Mouse (Mus musculus) right cerebral cortex, postnatal 4 days (tissue): ENCODE results near the gene Tmed3.

Experiments
- DNase-seq: peaks from one replicate; pipeline ENCODE4 v3.0.0-alpha.2; 2022

Tmed3 gene

GRCm38 (mm10) chr9:89704265-89705196 is at the start of gene Tmed3:
TSS of gene Tmed3 (minus strand) at chr9:89705068.
- peak; percentile 89 for DNase-seq

- DNase-seq: no peak
Observed at GRCm38 (mm10) chr9:89740041-89740440, 35.2 kb upstream of the Tmed3 start.

GRCm38 (mm10) chr9:89738295-89738694 is 33.4 kb upstream of the Tmed3 start, which contains the start of gene Ankrd34c:
TSS of gene Ankrd34c (minus strand) at chr9:89738475.
- peak; percentile 15 for DNase-seq

GRCm38 (mm10) chr9:89737888-89738287 is 33.0 kb upstream of the Tmed3 start:
- DNase-seq: no peak

- DNase-seq: peak; percentile 14
Observed at GRCm38 (mm10) chr9:89736932-89737705, 32.3 kb upstream of the Tmed3 start.

GRCm38 (mm10) chr9:89706906-89707305 is 2.0 kb upstream of the Tmed3 start:
- DNase-seq: no peak

- no peak for DNase-seq
Observed at GRCm38 (mm10) chr9:89705197-89705533, 297 bp upstream of the Tmed3 start.

GRCm38 (mm10) chr9:89700910-89701457 is 3.9 kb downstream of the Tmed3 start:
- no peak for DNase-seq

GRCm38 (mm10) chr9:89695143-89695542 is 9.7 kb downstream of the Tmed3 start:
- DNase-seq: no peak

- no peak for DNase-seq
Observed at GRCm38 (mm10) chr9:89693670-89694069, 11.2 kb downstream of the Tmed3 start.

- DNase-seq: no peak
Observed at GRCm38 (mm10) chr9:89689179-89689578, 15.7 kb downstream of the Tmed3 start.

- DNase-seq: no peak
Observed at GRCm38 (mm10) chr9:89687503-89688226, 17.2 kb downstream of the Tmed3 start.

GRCm38 (mm10) chr9:89686262-89686661 is 18.6 kb downstream of the Tmed3 start:
- DNase-seq: no peak

GRCm38 (mm10) chr9:89678974-89679373 is 25.9 kb downstream of the Tmed3 start:
- DNase-seq: no peak

- DNase-seq: peak; percentile 86
Observed at GRCm38 (mm10) chr9:89674014-89674618, 30.8 kb downstream of the Tmed3 start.

- DNase-seq: no peak
Observed at GRCm38 (mm10) chr9:89673402-89673801, 31.5 kb downstream of the Tmed3 start.

- DNase-seq: no peak
Observed at GRCm38 (mm10) chr9:89669878-89670277, 35.0 kb downstream of the Tmed3 start.

GRCm38 (mm10) chr9:89667306-89667942 is 37.4 kb downstream of the Tmed3 start:
- DNase-seq: no peak

GRCm38 (mm10) chr9:89650913-89651312 is 54.0 kb downstream of the Tmed3 start:
- no peak for DNase-seq
